Mouse (Mus musculus): ENCODE measurements at regions not wholly inside any gene's neighbourhood (a gene's known extent, or its start where the extent isn't known, plus 50 kb on each side); places are given as distances from the start of the nearest gene placed in this dataset.
"Not testable (repeated sequence)": the region's sequence is repeated elsewhere in the genome, so short reads cannot be mapped to it uniquely, and the experiment has no call there.

- DNase-seq (ENCODE audit: low spot score in 2 of 2): not testable (repeated sequence)
Measured at GRCm38 (mm10) chr14:60580131-60580530, 53.7 kb upstream of the Spata13 start.

Measured in left cerebral cortex, adult 8-10 months (tissue).